Mouse (Mus musculus) thymus, postnatal 25 days (tissue): ENCODE measurements around the gene Axin2.

Experiments used
- DNase-seq: peaks from one replicate; pipeline ENCODE4 v3.0.0; 2022

The Axin2 gene

GRCm38 (mm10) chr11:108930612-108931011 lies 10.5 kb downstream of the Axin2 start:
- DNase-seq: no peak

- DNase-seq: no peak
Observed at GRCm38 (mm10) chr11:108933835-108934234, 13.7 kb downstream of the Axin2 start.

GRCm38 (mm10) chr11:108935128-108935868 lies 15.1 kb downstream of the Axin2 start:
- DNase-seq: no peak

- no peak for DNase-seq
Observed at GRCm38 (mm10) chr11:108936016-108936792, 16.1 kb downstream of the Axin2 start.

- DNase-seq: no peak
Observed at GRCm38 (mm10) chr11:108940655-108941412, 20.7 kb downstream of the Axin2 start.

GRCm38 (mm10) chr11:108941836-108942235 lies 21.7 kb downstream of the Axin2 start:
- DNase-seq: no peak

- DNase-seq: no peak
Observed at GRCm38 (mm10) chr11:108943741-108944140, 23.6 kb downstream of the Axin2 start.

GRCm38 (mm10) chr11:108945666-108946065 lies 25.5 kb downstream of the Axin2 start:
- no peak for DNase-seq

GRCm38 (mm10) chr11:108947425-108948184 lies 27.5 kb downstream of the Axin2 start:
- DNase-seq: no peak

GRCm38 (mm10) chr11:108948501-108948900 lies 28.4 kb downstream of the Axin2 start:
- no peak for DNase-seq

- DNase-seq: no peak
Observed at GRCm38 (mm10) chr11:108948931-108949330, 28.8 kb downstream of the Axin2 start.

- no peak for DNase-seq
Observed at GRCm38 (mm10) chr11:108952343-108952742, 32.2 kb downstream of the Axin2 start.

- DNase-seq: no peak
Observed at GRCm38 (mm10) chr11:108955943-108956342, 35.8 kb downstream of the Axin2 start.

GRCm38 (mm10) chr11:108958349-108958748 lies 38.2 kb downstream of the Axin2 start:
- no peak for DNase-seq

GRCm38 (mm10) chr11:108959196-108959595 lies 39.0 kb downstream of the Axin2 start:
- no peak for DNase-seq

GRCm38 (mm10) chr11:108961651-108962065 lies 41.5 kb downstream of the Axin2 start:
- no peak for DNase-seq

GRCm38 (mm10) chr11:108963476-108964232 lies 43.5 kb downstream of the Axin2 start:
- no peak for DNase-seq

GRCm38 (mm10) chr11:108965740-108966139 lies 45.6 kb downstream of the Axin2 start:
- DNase-seq: no peak

GRCm38 (mm10) chr11:108973459-108973858 lies 53.3 kb downstream of the Axin2 start:
- DNase-seq: no peak

GRCm38 (mm10) chr11:108973866-108974265 lies 53.7 kb downstream of the Axin2 start:
- DNase-seq: no peak

GRCm38 (mm10) chr11:108975583-108975982 lies 55.4 kb downstream of the Axin2 start:
- DNase-seq: no peak

GRCm38 (mm10) chr11:108980530-108980929 lies 60.4 kb downstream of the Axin2 start:
- DNase-seq: no peak
